Mouse (Mus musculus) heart, postnatal 0 days (tissue): Measurements from ENCODE around the gene Cntrl. TPM values are rescaled to one million over a fixed set of nuclear protein-coding genes. Genes with fewer than 3 reads are reported as not detected.

Experiments
- ATAC-seq: fragments of 200-750 bp; cut with Nextera tagmentation; 2 replicates; pipeline ENCODE4 v1.8.0; 2017; ENCODE audit warnings: low read depth, moderate number of reproducible peaks, moderate library complexity; ENCODE audit not compliant: insufficient read depth
- DNase-seq: peaks from one replicate; pipeline ENCODE4 v3.0.0-alpha.2; 2016; ENCODE audit warnings: low spot score
- H3K27ac ChIP-seq: fragments of 300-500 bp; sonication (generic); 2 replicates; pipeline ENCODE4 v1.5.1; 2014; ENCODE audit warnings: low read depth, mild to moderate bottlenecking
- H3K27me3 ChIP-seq: fragments of 300-500 bp; sonication (generic); 2 replicates; pipeline ENCODE4 v1.6.1; 2014; ENCODE audit warnings: low read length, mixed read lengths; ENCODE audit not compliant: control insufficient read depth, insufficient read depth
- H3K36me3 ChIP-seq: fragments of 300-500 bp; sonication (generic); replicated peaks from 2 replicates; pipeline ENCODE4 v1.6.1; 2014; ENCODE audit warnings: low read length, mixed read lengths; ENCODE audit not compliant: control insufficient read depth, insufficient read depth
- H3K4me1 ChIP-seq: fragments of 300-500 bp; sonication (generic); 2 replicates; pipeline ENCODE4 v1.6.1; 2014; ENCODE audit warnings: antibody characterized with exemption; ENCODE audit not compliant: control insufficient read depth, insufficient read depth
- H3K4me2 ChIP-seq: fragments of 300-500 bp; sonication (generic); 2 replicates; pipeline ENCODE4 v1.6.1; 2014; ENCODE audit warnings: low read depth, mild to moderate bottlenecking, low read length, moderate library complexity
- H3K4me3 ChIP-seq: fragments of 300-500 bp; sonication (generic); 2 replicates; pipeline ENCODE4 v1.5.1; 2014; ENCODE audit warnings: low read depth, low read length
- H3K9ac ChIP-seq: fragments of 300-500 bp; sonication (generic); replicated peaks from 2 replicates; pipeline ENCODE4 v1.6.1; 2014; ENCODE audit warnings: low read depth, low read length, mixed read lengths
- H3K9me3 ChIP-seq: fragments of 300-500 bp; sonication (generic); replicated peaks from 2 replicates; pipeline ENCODE4 v1.6.1; 2016; ENCODE audit warnings: low read length; ENCODE audit not compliant: control insufficient read depth
- CTCF ChIP-seq: IDR thresholded peaks from 2 replicates; pipeline ENCODE4 v1.5.1; 2016; ENCODE audit warnings: antibody characterized with exemption, control low read depth, low read depth
- EP300 ChIP-seq: IDR thresholded peaks from 2 replicates; pipeline ENCODE4 v1.6.1; 2016; ENCODE audit warnings: antibody characterized with exemption, low read depth
- WGBS: fragments of 180-500 bp; shearing (Covaris S2); extraction: QIAGEN DNeasy Blood & Tissue Kit; methylation state at CpG from one replicate; pipeline ENCODE4 v1.1.7; 2014; 5-methylcytosine and 5-hydroxymethylcytosine counted together
- polyA plus RNA-seq: library from polyadenylated mRNA; unstranded; fragments of >200 nt; fragmentation: Nextera tagmentation; extraction: Ambion mirVana; gene quantifications from 2 replicates; pipeline ENCODE4 v1.2.1, GENCODE M21; 2015
- total RNA-seq: library from RNA; depleted of rRNA; stranded (reverse); fragments of >200 nt; gene quantifications from 2 replicates; pipeline ENCODE4 v1.2.3, GENCODE M21; 2014; ENCODE audit warnings: low replicate concordance; rRNA removed

Gene Cntrl
- total and polyA plus RNA-seq, 2 experiments from 2014 or later: 5.8 to 8.6 TPM

DNA sequence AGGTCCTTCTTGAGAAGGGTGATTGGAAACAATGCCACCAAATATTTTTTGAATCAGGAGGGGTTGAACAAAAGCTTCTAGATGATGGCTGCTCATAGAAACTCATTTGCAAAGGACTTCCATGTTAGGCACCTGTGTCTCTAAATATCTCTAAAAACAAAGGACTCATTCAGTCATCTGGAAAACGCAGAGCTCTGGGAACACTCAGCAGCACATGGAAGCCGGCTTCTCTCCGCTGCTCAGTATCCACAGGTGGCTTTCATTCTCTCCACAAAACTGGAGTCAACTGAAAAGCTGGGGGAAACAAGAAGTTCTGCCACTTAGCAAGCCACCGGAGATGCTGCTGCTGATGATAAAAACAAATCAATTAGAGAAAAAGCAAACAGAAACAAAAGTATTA, 118.9 kb downstream of the Cntrl start:
- Histone ChIP-seq H3K4me2 (no peak overlapping the region), H3K9ac (no peak overlapping the region), H3K4me3 (no peak overlapping the region), H3K9me3 (no peaks in the 10 kb centered on the region), H3K36me3 (no peaks in the 10 kb centered on the region), H3K27me3 (no peaks in the 10 kb centered on the region), H3K4me1 (peaks cover 12% of the 10 kb centered on the region; the same call in 1 of the 2 replicates), H3K27ac (no peak overlapping the region)
- DNase-seq (no peak), ATAC-seq (no peak)
- 64% methylated on average over 4 of the region's 4 CpGs for WGBS
- TF ChIP-seq EP300: no peak
- TF ChIP-seq CTCF: no peak

Other genes starting within 250 kb of the Cntrl start
- 0.19 TPM in 1 of 2 replicates, not detected in the other for gene Cutal, start 235.1 kb upstream of the Cntrl start, total RNA-seq
- gene Cutal, start 235.1 kb upstream of the Cntrl start, polyA plus RNA-seq: 0.25 and 0.32 TPM in 2 replicates
- 16.5 and 28.6 TPM in 2 replicates for gene Psmd5, start 234.5 kb upstream of the Cntrl start, total RNA-seq
- gene Psmd5, start 234.5 kb upstream of the Cntrl start, polyA plus RNA-seq: 37.2 and 37.9 TPM in 2 replicates
- 2.4 and 5.7 TPM in 2 replicates for gene Phf19, start 195.5 kb upstream of the Cntrl start, total RNA-seq
- gene Phf19, start 195.5 kb upstream of the Cntrl start, polyA plus RNA-seq: 1.0 and 1.6 TPM in 2 replicates
- gene Traf1, start 147.7 kb upstream of the Cntrl start, total RNA-seq: 0.23 and 0.73 TPM in 2 replicates
- gene Traf1, start 147.7 kb upstream of the Cntrl start, polyA plus RNA-seq: 1.1 TPM in 2 replicates
- 0.04 TPM in 1 of 2 replicates, not detected in the other for gene Hc, start 48.1 kb upstream of the Cntrl start, total RNA-seq
- gene Hc, start 48.1 kb upstream of the Cntrl start, polyA plus RNA-seq: 0.12 TPM in 1 of 2 replicates, not detected in the other
- gene AI182371, start 7.9 kb upstream of the Cntrl start, total RNA-seq: 0.46 TPM in 1 of 2 replicates, not detected in the other
- 0.10 and 0.20 TPM in 2 replicates for gene AI182371, start 7.9 kb upstream of the Cntrl start, polyA plus RNA-seq
- 83.8 and 130 TPM in 2 replicates for gene Rab14, start 91.6 kb downstream of the Cntrl start, total RNA-seq
- 346 and 349 TPM in 2 replicates for gene Rab14, start 91.6 kb downstream of the Cntrl start, polyA plus RNA-seq
- 454 and 460 TPM in 2 replicates for gene Gsn, start 146.9 kb downstream of the Cntrl start, total RNA-seq
- gene Gsn, start 146.9 kb downstream of the Cntrl start, polyA plus RNA-seq: 255 and 259 TPM in 2 replicates
- 60.1 and 79.0 TPM in 2 replicates for gene Stom, start 227.5 kb downstream of the Cntrl start, total RNA-seq
- 48.4 and 51.3 TPM in 2 replicates for gene Stom, start 227.5 kb downstream of the Cntrl start, polyA plus RNA-seq